Mouse (Mus musculus) hindbrain, embryonic 13.5 days (tissue): Measurements from ENCODE around the gene Nfib. TPM values are rescaled to one million over a fixed set of nuclear protein-coding genes. Genes with fewer than 3 reads are reported as not detected.

ENCODE experiments used
- ATAC-seq: fragments of 200-750 bp; cut with Nextera tagmentation; 2 replicates; pipeline ENCODE4 v1.8.0; 2017; ENCODE audit warnings: moderate TSS enrichment; ENCODE audit not compliant: low FRiP score
- H3K27ac ChIP-seq: fragments of 300-500 bp; sonication (generic); 2 replicates; pipeline ENCODE4 v1.5.1; 2015; ENCODE audit warnings: inconsistent platforms, mild to moderate bottlenecking, moderate library complexity
- H3K27me3 ChIP-seq: fragments of 300-500 bp; sonication (generic); 2 replicates; pipeline ENCODE4 v1.6.1; 2015; ENCODE audit warnings: mild to moderate bottlenecking, inconsistent platforms
- H3K36me3 ChIP-seq: fragments of 300-500 bp; sonication (generic); 2 replicates; pipeline ENCODE4 v1.6.1; 2015; ENCODE audit warnings: mild to moderate bottlenecking, inconsistent platforms
- H3K4me1 ChIP-seq: fragments of 300-500 bp; sonication (generic); replicated peaks from 2 replicates; pipeline ENCODE4 v1.6.1; 2015; ENCODE audit warnings: inconsistent platforms
- H3K4me2 ChIP-seq: fragments of 300-500 bp; sonication (generic); 2 replicates; pipeline ENCODE4 v1.6.1; 2015; ENCODE audit warnings: inconsistent platforms, mild to moderate bottlenecking, moderate library complexity
- H3K4me3 ChIP-seq: fragments of 300-500 bp; sonication (generic); 2 replicates; pipeline ENCODE4 v1.5.1; 2015; ENCODE audit warnings: mild to moderate bottlenecking, inconsistent platforms
- H3K9ac ChIP-seq: fragments of 300-500 bp; sonication (generic); 2 replicates; pipeline ENCODE4 v1.6.1; 2015; ENCODE audit warnings: mild to moderate bottlenecking, inconsistent platforms
- H3K9me3 ChIP-seq: fragments of 300-500 bp; sonication (generic); 2 replicates; pipeline ENCODE4 v1.6.1; 2016; ENCODE audit warnings: inconsistent platforms
- WGBS: fragments of 180-500 bp; shearing (Covaris S2); methylation state at CpG from one replicate; pipeline ENCODE4 v1.1.7; 2015; 5-methylcytosine and 5-hydroxymethylcytosine counted together
- polyA plus RNA-seq: library from polyadenylated mRNA; unstranded; fragments of >200 nt; fragmentation: Nextera tagmentation; extraction: Ambion mirVana; gene quantifications from 2 replicates; pipeline ENCODE4 v1.2.1, GENCODE M21; 2015

Gene Nfib
- polyA plus RNA-seq, 1 experiment from 2014 or later = 107 TPM

GRCm38 (mm10) chr4:82377621-82378020 lies 327.9 kb downstream of the Nfib start:
- H3K4me1 ChIP-seq = peaks cover 12% of the 10 kb centered on the region
- WGBS = 94% methylated on average over 3 of the region's 3 CpGs
- H3K27me3 ChIP-seq = no peaks in the 10 kb centered on the region
- H3K9ac ChIP-seq = no peak overlapping the region
- no peak for ATAC-seq
- no peak overlapping the region for H3K4me2 ChIP-seq
- no peaks in the 10 kb centered on the region for H3K9me3 ChIP-seq
- H3K27ac ChIP-seq = no peak overlapping the region
- H3K36me3 ChIP-seq = 0 out of 2 replicates have a peak, but pooled peaks cover 3% of the 10 kb centered on the region
- no peak overlapping the region for H3K4me3 ChIP-seq

- H3K27ac ChIP-seq = peak overlapping the region; percentile 52; the same call in 1 of the 2 replicates
- ATAC-seq = no peak
These were observed 331.0 kb downstream of the Nfib start for GRCm38 (mm10) chr4:82374560-82374959.

GRCm38 (mm10) chr4:82372217-82372616 lies 333.3 kb downstream of the Nfib start:
- Histone ChIP-seq H3K27me3 (no peaks in the 10 kb centered on the region), H3K27ac (no peak overlapping the region), H3K36me3 (no peaks in the 10 kb centered on the region), H3K9me3 (no peaks in the 10 kb centered on the region), H3K4me1 (peaks cover 12% of the 10 kb centered on the region), H3K4me3 (no peak overlapping the region), H3K4me2 (no peak overlapping the region), H3K9ac (no peak overlapping the region)
- ATAC-seq = no peak
- WGBS = 91% methylated on average over 4 of the region's 4 CpGs

More at GRCm38 (mm10) chr4:82374560-82374959, 331.0 kb downstream of the Nfib start:
- Histone ChIP-seq H3K27me3 (no peaks in the 10 kb centered on the region), H3K36me3 (no peaks in the 10 kb centered on the region), H3K4me3 (no peak overlapping the region), H3K9me3 (no peaks in the 10 kb centered on the region), H3K4me1 (peaks cover 12% of the 10 kb centered on the region), H3K4me2 (no peak overlapping the region), H3K9ac (no peak overlapping the region)
- WGBS = 69% methylated on average over 5 of the region's 5 CpGs

- Histone ChIP-seq H3K9ac (no peak overlapping the region), H3K27ac (no peak overlapping the region), H3K4me2 (no peak overlapping the region), H3K9me3 (no peaks in the 10 kb centered on the region), H3K36me3 (no peaks in the 10 kb centered on the region), H3K4me3 (no peak overlapping the region), H3K27me3 (no peaks in the 10 kb centered on the region), H3K4me1 (peaks cover 9% of the 10 kb centered on the region)
- 98% methylated on average over 4 of the region's 4 CpGs for WGBS
- no peak for ATAC-seq
These were observed 334.1 kb downstream of the Nfib start for GRCm38 (mm10) chr4:82371471-82371870.

- no peak for ATAC-seq
- Histone ChIP-seq H3K36me3 (no peaks in the 10 kb centered on the region), H3K9me3 (no peaks in the 10 kb centered on the region), H3K4me3 (no peak overlapping the region), H3K27ac (no peak overlapping the region), H3K4me2 (no peak overlapping the region), H3K4me1 (peaks cover 5% of the 10 kb centered on the region; the same call in 1 of the 2 replicates), H3K9ac (no peak overlapping the region), H3K27me3 (no peaks in the 10 kb centered on the region)
- 93% methylated on average over 6 of the region's 6 CpGs for WGBS
These were observed 336.4 kb downstream of the Nfib start for GRCm38 (mm10) chr4:82369011-82369776.

GRCm38 (mm10) chr4:82368091-82368775 lies 337.3 kb downstream of the Nfib start:
- no peak for ATAC-seq
- Histone ChIP-seq H3K9me3 (no peaks in the 10 kb centered on the region), H3K27me3 (no peaks in the 10 kb centered on the region), H3K27ac (no peak overlapping the region), H3K4me3 (no peak overlapping the region), H3K9ac (no peak overlapping the region), H3K4me1 (peaks cover 5% of the 10 kb centered on the region; the same call in 1 of the 2 replicates), H3K36me3 (no peaks in the 10 kb centered on the region), H3K4me2 (no peak overlapping the region)
- 76% methylated on average over 9 of the region's 9 CpGs for WGBS

GRCm38 (mm10) chr4:82364696-82365385 lies 340.7 kb downstream of the Nfib start:
- 90% methylated on average over 4 of the region's 4 CpGs for WGBS
- ATAC-seq = no peak
- Histone ChIP-seq H3K27me3 (no peaks in the 10 kb centered on the region), H3K4me3 (no peak overlapping the region), H3K27ac (0 out of 2 replicates have a peak overlapping the region, but pooled peaks have one; percentile 0), H3K9ac (no peak overlapping the region), H3K4me1 (peaks cover 18% of the 10 kb centered on the region; the same call in 1 of the 2 replicates), H3K36me3 (no peaks in the 10 kb centered on the region), H3K9me3 (no peaks in the 10 kb centered on the region), H3K4me2 (no peak overlapping the region)

GRCm38 (mm10) chr4:82363951-82364350 lies 341.6 kb downstream of the Nfib start:
- H3K9ac ChIP-seq = no peak overlapping the region
- H3K9me3 ChIP-seq = no peaks in the 10 kb centered on the region
- H3K27ac ChIP-seq = no peak overlapping the region
- no peak overlapping the region for H3K4me2 ChIP-seq
- ATAC-seq = no peak
- H3K4me3 ChIP-seq = no peak overlapping the region
- 91% methylated on average over 6 of the region's 6 CpGs for WGBS
- no peaks in the 10 kb centered on the region for H3K36me3 ChIP-seq
- peaks cover 18% of the 10 kb centered on the region; the same call in 1 of the 2 replicates for H3K4me1 ChIP-seq
- H3K27me3 ChIP-seq = no peaks in the 10 kb centered on the region

- no peak for ATAC-seq
- H3K27me3 ChIP-seq = no peaks in the 10 kb centered on the region
- H3K4me3 ChIP-seq = no peak overlapping the region
- no peak overlapping the region for H3K4me2 ChIP-seq
- 65% methylated on average over 3 of the region's 3 CpGs for WGBS
- no peaks in the 10 kb centered on the region; the same call in 1 of the 2 replicates for H3K36me3 ChIP-seq
- peaks cover 18% of the 10 kb centered on the region; the same call in 1 of the 2 replicates for H3K4me1 ChIP-seq
- H3K9me3 ChIP-seq = no peaks in the 10 kb centered on the region
- no peak overlapping the region for H3K27ac ChIP-seq
- no peak overlapping the region for H3K9ac ChIP-seq
These were observed 343.3 kb downstream of the Nfib start for GRCm38 (mm10) chr4:82362294-82362693.

- Histone ChIP-seq H3K27ac (0 out of 2 replicates have a peak overlapping the region, but pooled peaks have one; percentile 32), H3K4me2 (no peak overlapping the region), H3K27me3 (no peaks in the 10 kb centered on the region), H3K9ac (no peak overlapping the region), H3K36me3 (no peaks in the 10 kb centered on the region; the same call in 1 of the 2 replicates), H3K4me1 (peaks cover 18% of the 10 kb centered on the region; the same call in 1 of the 2 replicates), H3K4me3 (no peak overlapping the region), H3K9me3 (no peaks in the 10 kb centered on the region)
- 63% methylated on average over 4 of the region's 4 CpGs for WGBS
- ATAC-seq = no peak
These were observed 345.5 kb downstream of the Nfib start for GRCm38 (mm10) chr4:82360081-82360511.

GRCm38 (mm10) chr4:82359110-82359509 lies 346.4 kb downstream of the Nfib start:
- Histone ChIP-seq H3K27ac (no peak overlapping the region), H3K4me1 (peaks cover 13% of the 10 kb centered on the region; the same call in 1 of the 2 replicates), H3K4me2 (no peak overlapping the region), H3K36me3 (no peaks in the 10 kb centered on the region; the same call in 1 of the 2 replicates), H3K4me3 (no peak overlapping the region), H3K9ac (no peak overlapping the region), H3K27me3 (no peaks in the 10 kb centered on the region), H3K9me3 (no peaks in the 10 kb centered on the region)
- no peak for ATAC-seq
- 91% methylated on average over 3 of the region's 3 CpGs for WGBS

- Histone ChIP-seq H3K4me1 (peaks cover 13% of the 10 kb centered on the region), H3K27ac (no peak overlapping the region), H3K27me3 (no peaks in the 10 kb centered on the region), H3K9me3 (no peaks in the 10 kb centered on the region), H3K4me2 (no peak overlapping the region), H3K4me3 (no peak overlapping the region), H3K9ac (no peak overlapping the region), H3K36me3 (0 out of 2 replicates have a peak, but pooled peaks cover 6% of the 10 kb centered on the region)
- ATAC-seq = no peak
- WGBS = 95% methylated on average over 1 of the region's 1 CpGs
These were observed 356.5 kb downstream of the Nfib start for GRCm38 (mm10) chr4:82349006-82349405.
